Mouse (Mus musculus) bone marrow macrophage, adult 2 months (primary cell): ENCODE measurements around the gene Krt18.

Experiments
- CTCF ChIP-seq: IDR thresholded peaks from 2 replicates; pipeline ENCODE4 v1.5.1; 2012; ENCODE audit warnings: low read depth, mild to moderate bottlenecking, low read length, moderate library complexity
- POLR2A ChIP-seq: IDR thresholded peaks from 2 replicates; pipeline ENCODE4 v1.6.1; 2012; ENCODE audit warnings: mild to moderate bottlenecking, low read depth, low read length, borderline replicate concordance

DNA sequence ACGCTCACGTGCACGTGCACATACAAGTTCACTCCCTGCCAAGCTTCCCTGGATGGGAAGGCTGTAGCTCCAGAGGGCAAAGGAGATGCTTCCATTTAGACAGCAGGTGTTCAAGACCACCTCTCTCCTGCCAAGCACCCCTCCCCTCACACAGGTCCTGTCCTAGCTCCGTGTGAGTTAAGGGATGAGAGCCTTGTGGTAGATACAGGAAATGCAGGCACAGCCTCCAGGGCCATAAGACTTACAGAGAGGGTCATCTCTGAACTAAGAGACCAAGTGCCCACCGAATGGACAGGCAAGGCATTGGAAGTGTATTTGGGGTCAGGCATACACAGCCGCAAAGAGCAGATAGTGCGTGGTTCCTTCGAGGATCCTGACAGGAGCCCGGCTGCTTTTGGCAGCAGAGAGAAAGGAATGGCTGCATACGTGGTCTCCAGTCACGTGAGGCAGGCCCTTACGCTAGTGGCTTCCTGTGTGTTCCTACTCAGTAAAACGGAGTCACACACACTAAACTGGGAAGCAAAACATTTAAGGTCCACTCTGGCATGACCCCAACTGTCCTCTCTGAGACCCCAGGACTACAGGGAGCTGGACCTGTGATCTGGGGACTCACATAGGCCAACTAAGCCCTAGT is 44.5 kb upstream of the Krt18 start:
- TF ChIP-seq CTCF = no peak
- TF ChIP-seq POLR2A = no peak
